Mouse (Mus musculus): ENCODE data around the gene Gpc6. TPM values are rescaled to one million over a fixed set of nuclear protein-coding genes. Genes with fewer than 3 reads are reported as not detected.

Gpc6 gene
- polyA plus RNA-seq, 2 experiments from 2014 or later: not detected

DNA sequence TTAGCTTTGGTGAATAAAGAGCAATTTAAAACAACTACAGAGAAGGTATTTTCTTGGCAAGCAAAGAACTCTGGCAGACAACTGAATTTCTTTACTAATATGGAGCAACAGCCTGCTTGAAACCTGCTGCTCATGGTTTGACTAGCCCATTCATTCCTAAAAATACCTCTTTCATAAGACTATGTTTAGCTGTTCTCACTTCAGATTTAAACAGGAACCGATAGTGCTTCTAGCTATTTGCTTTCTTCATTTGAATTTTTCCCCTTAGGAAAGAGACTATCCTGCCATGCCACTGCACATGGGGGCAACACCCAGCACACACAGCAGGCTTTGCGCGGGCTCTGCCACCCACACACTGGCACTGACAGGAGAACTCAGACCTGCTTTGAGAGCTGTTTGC lies 888.4 kb downstream of the Gpc6 start:
- ATAC-seq: no peak

DNA sequence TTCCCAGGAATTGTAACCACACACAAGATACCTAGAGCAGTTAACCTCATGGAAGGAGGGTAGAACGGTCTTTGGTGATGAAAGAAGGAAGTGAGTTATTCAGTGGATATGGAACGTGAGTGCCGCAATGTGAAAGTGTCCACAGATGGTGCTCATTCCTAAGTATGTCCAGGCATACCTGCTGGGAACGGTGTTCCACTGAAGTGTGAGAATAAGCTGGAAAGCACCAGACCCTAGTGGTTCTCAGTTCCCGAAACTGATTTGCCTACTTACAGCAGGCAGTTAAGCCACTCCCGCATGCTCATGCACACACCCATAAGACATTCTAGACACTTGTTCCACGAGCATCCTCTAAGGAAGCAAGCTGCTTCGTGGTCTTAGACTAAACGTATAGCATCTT lies 890.9 kb downstream of the Gpc6 start:
- ATAC-seq: no peak

DNA sequence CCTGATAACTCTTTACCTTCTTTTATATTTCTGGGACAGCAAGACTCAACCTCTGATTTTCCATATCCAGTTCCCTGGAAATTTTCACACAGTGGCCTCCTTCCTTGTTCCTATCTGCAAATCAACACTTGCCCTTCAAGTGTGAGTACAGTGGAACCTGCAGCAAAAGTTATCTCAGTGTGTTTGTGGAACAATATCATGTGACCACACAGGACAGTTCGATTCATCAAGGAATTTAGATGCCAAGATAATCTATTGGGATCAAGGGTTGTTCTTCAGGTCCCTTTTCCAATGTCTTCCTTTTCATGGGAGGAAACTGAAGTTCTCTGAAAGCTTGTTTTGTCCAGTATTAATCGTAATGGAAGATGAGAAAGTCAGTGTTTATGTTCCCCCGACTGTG lies 891.6 kb downstream of the Gpc6 start:
- no peak for ATAC-seq

- no peak for ATAC-seq
These were observed 892.1 kb downstream of the Gpc6 start for GRCm38 (mm10) chr14:117817196-117817595.

DNA sequence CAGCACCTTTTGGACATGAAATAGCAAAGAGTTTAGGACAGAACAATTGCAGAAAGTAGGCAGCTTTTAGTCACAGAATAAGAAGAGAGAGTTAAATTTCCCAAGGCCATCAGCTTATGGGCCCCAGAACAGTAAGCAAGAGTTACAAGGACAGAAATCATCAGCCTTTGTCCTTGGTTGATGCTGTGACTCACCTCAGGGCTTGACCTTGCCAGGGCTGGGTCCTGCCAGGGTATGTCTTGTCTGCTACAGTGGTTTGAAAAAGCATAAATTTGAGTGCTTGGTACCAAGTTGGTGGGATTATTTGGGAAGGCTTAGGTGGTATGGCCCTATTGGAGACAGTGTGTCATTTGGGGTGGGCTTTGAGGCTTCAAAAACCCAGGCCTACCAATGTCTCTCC lies 899.4 kb downstream of the Gpc6 start:
- no peak for ATAC-seq

- ATAC-seq: no peak
These were observed 901.4 kb downstream of the Gpc6 start for GRCm38 (mm10) chr14:117826294-117827046.

DNA sequence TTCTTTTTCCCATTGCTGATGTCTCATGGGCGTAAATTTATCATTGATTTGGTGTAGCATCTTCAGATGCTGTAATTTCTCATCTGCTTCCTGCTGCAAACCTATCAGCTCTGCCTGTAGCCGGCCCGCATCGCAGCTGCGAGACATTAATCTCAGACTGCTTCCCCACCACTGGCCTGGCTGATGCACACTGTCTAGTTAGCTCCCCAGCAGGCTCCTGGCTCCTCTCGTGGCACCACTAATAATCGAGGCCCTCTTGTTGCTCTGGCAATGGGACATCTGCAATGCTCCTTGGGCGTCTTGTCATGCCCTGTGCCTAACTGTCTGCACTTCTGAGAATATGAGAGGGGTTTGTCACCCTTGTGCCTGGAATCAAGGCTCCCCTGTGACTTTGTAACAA lies 906.2 kb downstream of the Gpc6 start:
- ATAC-seq: no peak

- ATAC-seq: no peak
These were observed 906.6 kb downstream of the Gpc6 start for GRCm38 (mm10) chr14:117831731-117832130.

DNA sequence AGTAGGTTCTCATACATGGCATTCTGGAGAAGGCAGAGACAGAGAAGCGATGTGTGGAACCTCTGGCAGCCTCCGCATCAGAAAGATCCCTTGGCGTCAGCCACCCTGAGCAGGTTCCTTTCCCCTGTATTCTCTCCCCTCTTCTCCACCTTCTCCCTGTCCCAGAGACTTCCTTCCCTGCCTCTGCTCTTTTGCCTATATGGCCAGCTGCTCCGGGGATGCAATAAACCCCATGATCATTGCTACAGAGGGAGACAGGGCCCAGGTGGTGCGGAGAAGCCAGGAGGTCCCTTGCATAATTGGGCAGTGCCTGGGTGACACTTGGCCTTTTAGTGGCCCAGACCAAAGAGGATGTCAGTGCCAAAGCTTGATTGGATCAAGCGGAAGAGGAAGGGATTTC lies 910.4 kb downstream of the Gpc6 start:
- no peak for ATAC-seq

DNA sequence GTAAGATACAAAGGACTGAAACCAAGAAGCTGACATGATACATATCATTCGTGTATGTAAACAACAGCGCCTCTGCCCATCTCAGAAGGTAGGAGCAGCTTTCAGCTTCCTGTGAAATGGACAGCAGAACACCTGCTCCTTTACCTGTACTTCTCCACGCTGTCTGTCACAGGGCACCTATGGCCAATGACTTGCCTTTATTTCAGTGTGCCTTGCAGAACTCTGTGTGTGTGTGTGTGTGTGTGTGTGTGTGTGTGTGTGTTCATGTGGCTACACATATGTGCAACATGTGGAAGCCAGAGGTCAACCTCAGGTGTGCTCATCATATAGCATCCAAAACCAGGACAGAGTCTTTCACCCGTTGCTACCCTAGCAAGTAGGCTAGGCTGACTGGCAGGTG lies 911.9 kb downstream of the Gpc6 start:
- no peak for ATAC-seq

DNA sequence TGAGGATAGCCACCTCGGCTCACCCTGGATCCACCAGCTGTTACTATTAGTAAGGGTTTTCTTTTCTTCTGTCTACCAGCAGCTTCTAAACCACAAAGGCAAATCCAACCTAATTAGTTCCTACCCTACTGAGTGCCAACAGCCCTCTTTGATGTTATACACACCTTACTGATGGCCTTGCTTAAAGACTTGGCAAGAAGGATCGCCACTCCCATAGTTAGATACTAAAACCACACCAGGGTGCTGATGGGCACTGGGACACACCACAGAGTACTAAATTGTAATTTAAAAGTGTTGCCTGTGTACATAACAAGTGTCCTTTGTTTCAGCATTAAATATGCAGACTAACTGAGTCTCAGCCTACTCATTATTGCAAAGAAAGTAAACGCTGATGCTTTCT lies 912.6 kb downstream of the Gpc6 start:
- ATAC-seq: no peak

- no peak for ATAC-seq
These were observed 916.1 kb downstream of the Gpc6 start for GRCm38 (mm10) chr14:117841211-117841610.

GRCm38 (mm10) chr14:117841797-117842553 lies 916.9 kb downstream of the Gpc6 start:
- no peak for ATAC-seq

DNA sequence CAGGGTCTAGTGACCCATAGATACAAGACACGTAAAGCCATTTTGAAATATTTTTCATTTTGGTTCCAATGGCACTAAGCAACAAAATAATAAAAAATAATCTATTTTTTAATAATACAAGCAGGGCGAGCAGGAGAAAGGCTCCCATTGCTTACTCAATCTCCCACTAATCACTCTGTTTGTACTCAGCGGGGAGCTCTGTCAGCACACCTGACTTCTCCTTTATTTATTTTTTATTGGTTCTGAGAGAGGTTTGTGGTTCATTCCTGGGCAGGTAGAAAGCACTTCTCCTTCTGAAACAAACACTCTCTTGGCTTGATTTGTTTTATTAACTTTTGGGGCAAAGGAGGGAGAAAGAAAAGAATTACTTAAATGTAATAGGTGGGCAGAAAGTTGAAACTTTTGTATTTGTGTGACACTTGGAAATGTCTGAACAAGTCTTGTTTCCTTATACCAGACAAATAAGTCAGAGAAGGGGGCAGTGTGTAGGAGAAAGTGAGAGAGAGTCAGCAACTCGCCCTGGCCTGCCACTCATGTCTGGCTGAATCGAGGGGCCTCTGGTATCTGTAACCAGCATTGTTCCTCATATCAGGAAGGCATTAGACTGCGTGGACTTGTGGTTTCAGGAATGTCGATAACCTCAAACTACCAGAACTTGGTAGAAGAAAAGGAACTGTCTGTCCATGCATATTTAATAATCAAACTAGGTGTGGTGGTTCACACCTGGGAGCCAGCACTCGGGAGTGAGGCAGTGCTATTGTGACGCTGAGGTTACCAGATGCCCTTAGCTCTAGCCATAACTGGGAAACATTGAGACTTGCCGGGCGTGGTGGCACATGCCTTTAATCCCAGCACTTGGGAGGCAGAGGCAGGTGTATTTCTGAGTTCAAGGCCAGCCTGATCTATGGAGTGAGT lies 924.7 kb downstream of the Gpc6 start:
- no peak for ATAC-seq

GRCm38 (mm10) chr14:117852266-117852665 lies 927.2 kb downstream of the Gpc6 start:
- ATAC-seq: no peak

DNA sequence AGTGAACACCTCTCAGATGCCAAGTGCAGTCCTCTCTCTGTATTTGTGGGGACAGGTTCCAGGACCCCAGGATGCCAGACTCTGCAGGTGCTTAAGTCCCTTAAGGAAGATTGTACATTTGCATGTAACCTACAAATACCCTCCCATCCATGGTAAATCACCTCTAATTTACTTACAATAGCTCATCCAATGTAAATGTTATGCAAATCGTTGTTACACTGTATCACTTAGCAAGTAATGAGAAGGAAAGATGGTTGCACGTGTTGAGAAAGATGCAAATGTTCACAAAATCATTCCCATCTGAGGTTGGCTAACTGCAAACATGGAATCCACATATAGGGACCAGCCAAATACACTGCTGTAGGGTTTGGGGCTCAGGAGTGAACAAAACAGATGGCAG lies 927.7 kb downstream of the Gpc6 start:
- no peak for ATAC-seq

GRCm38 (mm10) chr14:117854498-117854897 lies 929.4 kb downstream of the Gpc6 start:
- no peak for ATAC-seq

DNA sequence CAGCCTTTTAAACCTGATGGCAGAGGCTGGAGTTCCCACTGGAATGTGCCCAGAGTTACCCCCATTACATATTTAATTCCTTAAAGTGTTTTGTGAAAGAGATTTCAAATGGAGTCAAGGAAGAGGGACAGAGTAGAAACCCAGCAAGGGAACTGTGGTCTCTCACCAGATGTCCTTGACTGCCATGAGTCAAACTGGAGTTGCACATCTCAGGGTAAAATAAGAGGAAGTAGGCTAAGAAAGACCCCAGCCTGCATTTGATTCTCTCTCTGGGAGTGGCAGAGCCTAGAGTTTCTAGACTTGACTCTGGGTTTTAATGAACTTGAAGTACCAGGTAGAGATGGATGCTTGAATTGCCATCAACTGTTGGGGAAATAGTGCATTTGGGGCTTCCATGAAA lies 946.2 kb downstream of the Gpc6 start:
- ATAC-seq: no peak

- ATAC-seq: no peak
These were observed 954.2 kb downstream of the Gpc6 start for GRCm38 (mm10) chr14:117879313-117879712.

DNA sequence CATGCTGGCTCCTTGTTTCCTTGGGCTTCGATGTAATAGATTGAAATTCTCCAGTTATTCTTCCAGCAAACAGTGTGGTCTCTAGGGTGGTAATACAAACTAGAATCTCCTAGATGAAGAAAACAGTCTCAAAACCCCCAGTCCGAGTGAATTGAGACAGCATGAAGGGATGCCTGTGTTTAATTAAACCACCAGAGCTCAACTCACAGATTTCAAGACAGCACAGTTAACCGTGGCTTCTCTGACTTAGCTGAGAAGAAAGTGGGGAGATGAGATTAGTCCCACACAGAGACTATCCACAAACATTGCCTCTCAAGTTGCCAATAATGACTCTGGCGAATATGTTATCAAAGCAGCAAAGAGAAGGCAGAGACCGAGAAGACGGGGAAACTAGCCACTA lies 956.0 kb downstream of the Gpc6 start:
- no peak for ATAC-seq

- no peak for ATAC-seq
These were observed 957.1 kb downstream of the Gpc6 start for GRCm38 (mm10) chr14:117882222-117882621.

DNA sequence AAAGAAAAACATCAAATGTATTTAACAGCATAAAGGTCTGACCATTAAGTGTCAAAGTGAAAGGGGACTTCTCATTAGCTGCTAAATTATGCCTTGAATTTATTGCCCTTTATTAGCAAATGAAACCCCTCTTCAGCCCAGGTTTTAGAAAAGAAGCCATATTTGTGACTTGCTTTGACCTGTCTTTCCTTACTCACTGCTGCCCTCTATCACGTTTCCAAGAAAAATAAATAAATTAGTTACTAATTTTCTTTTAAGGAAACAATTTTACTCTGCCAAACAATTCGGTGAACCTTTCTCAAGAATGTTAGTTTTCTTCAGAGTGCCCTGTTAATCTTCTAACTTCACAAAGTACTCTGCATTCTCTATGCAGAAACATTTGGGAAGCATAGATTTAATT lies 964.5 kb downstream of the Gpc6 start:
- no peak for ATAC-seq

GRCm38 (mm10) chr14:117891426-117891825 lies 966.3 kb downstream of the Gpc6 start:
- no peak for ATAC-seq
